Mouse (Mus musculus) MEL (cell line): ENCODE results near the gene Pank4. TPM values are rescaled to one million over a fixed set of nuclear protein-coding genes. Genes with fewer than 3 reads are reported as not detected.

ENCODE experiments used
- DNase-seq: peaks from one replicate; pipeline ENCODE4 v3.0.0; 2011; ENCODE audit warnings: low read depth, low spot score
- H3K27ac ChIP-seq: 2 replicates; pipeline ENCODE4 v1.5.1; 2012; ENCODE audit warnings: low read depth, mild to moderate bottlenecking, control low read depth, low read length, moderate library complexity; ENCODE audit not compliant: control insufficient read depth
- H3K27me3 ChIP-seq, 2 experiments: fragments of 150-350 bp in 1 of 2; sonication (generic) in 1 of 2; 2 replicates each; pipeline ENCODE4 v1.6.1; 2012; ENCODE audit warnings: low read length in 2 of 2, mild to moderate bottlenecking in 2 of 2, improper control_type of control experiment in 1 of 2, moderate library complexity in 1 of 2; ENCODE audit not compliant: insufficient read depth in 2 of 2, control insufficient read depth in 1 of 2
- H3K36me3 ChIP-seq, 2 experiments: 2 replicates each; pipeline ENCODE4 v1.6.1; 2012 to 2014; ENCODE audit warnings: low read length in 2 of 2, improper control_type of control experiment in 1 of 2, inconsistent platforms in 1 of 2, mild to moderate bottlenecking in 1 of 2; ENCODE audit not compliant: insufficient read depth in 2 of 2, control insufficient read depth in 1 of 2
- H3K4me1 ChIP-seq, 2 experiments: fragments of 150-350 bp in 1 of 2; sonication (generic) in 1 of 2; 2 replicates each; pipeline ENCODE4 v1.6.1; 2012; ENCODE audit warnings: low read length in 2 of 2, improper control_type of control experiment in 1 of 2, mild to moderate bottlenecking in 1 of 2; ENCODE audit not compliant: insufficient read depth in 2 of 2, control insufficient read depth in 1 of 2
- H3K4me3 ChIP-seq, 2 experiments: fragments of 150-350 bp in 1 of 2; sonication (generic) in 1 of 2; 2 replicates each; pipeline ENCODE4 v1.5.1; 2012; ENCODE audit warnings: low read depth in 2 of 2, low read length in 2 of 2, mild to moderate bottlenecking in 2 of 2, moderate library complexity in 2 of 2, control low read depth in 1 of 2, improper control_type of control experiment in 1 of 2; ENCODE audit not compliant: control insufficient read depth in 1 of 2, insufficient read depth in 1 of 2
- H3K79me2 ChIP-seq: 2 replicates; pipeline ENCODE4 v1.6.1; 2012; ENCODE audit warnings: mild to moderate bottlenecking, low read length, moderate library complexity; ENCODE audit not compliant: control insufficient read depth, poor library complexity, insufficient read depth
- H3K9ac ChIP-seq: 2 replicates; pipeline ENCODE4 v1.6.1; 2012; ENCODE audit warnings: low read depth, mild to moderate bottlenecking, control low read depth, low read length, moderate library complexity; ENCODE audit not compliant: control insufficient read depth, poor library complexity, severe bottlenecking
- H3K9me3 ChIP-seq: fragments of 150-350 bp; sonication (generic); replicated peaks from 2 replicates; pipeline ENCODE4 v1.6.1; 2012; ENCODE audit warnings: mild to moderate bottlenecking, low read length, improper control_type of control experiment, moderate library complexity; ENCODE audit not compliant: insufficient read depth
- BHLHE40 ChIP-seq: IDR thresholded peaks from 2 replicates; pipeline ENCODE4 v1.6.1; 2012; ENCODE audit warnings: low read depth, mild to moderate bottlenecking, inconsistent platforms, low read length, improper control_type of control experiment, borderline replicate concordance
- CTCF ChIP-seq, 3 experiments: IDR thresholded peaks in 2 of 3; conservative IDR thresholded peaks in 1 of 3; 2 replicates each; pipeline ENCODE4 v1.5.1; 2011 to 2012; ENCODE audit warnings: low read length in 3 of 3, low read depth in 2 of 3, mild to moderate bottlenecking in 2 of 3, improper control_type of control experiment in 1 of 3, inconsistent platforms in 1 of 3, mixed read lengths in 1 of 3, moderate library complexity in 1 of 3; ENCODE audit not compliant: control insufficient read depth in 1 of 3, insufficient read depth in 1 of 3, poor library complexity in 1 of 3, severe bottlenecking in 1 of 3
- E2F4 ChIP-seq: IDR thresholded peaks from 2 replicates; pipeline ENCODE4 v1.6.1; 2011; ENCODE audit warnings: low read depth, low read length, improper control_type of control experiment, borderline replicate concordance
- EP300 ChIP-seq, 2 experiments: IDR thresholded peaks; 2 replicates each; pipeline ENCODE4 v1.6.1; 2011; ENCODE audit warnings: improper control_type of control experiment in 2 of 2, low read length in 2 of 2, low read depth in 1 of 2, mild to moderate bottlenecking in 1 of 2
- ETS1 ChIP-seq: IDR thresholded peaks from 2 replicates; pipeline ENCODE4 v1.6.1; 2012; ENCODE audit warnings: low read depth, mild to moderate bottlenecking, inconsistent platforms, low read length, improper control_type of control experiment, moderate library complexity
- HCFC1 ChIP-seq: IDR thresholded peaks from 2 replicates; pipeline ENCODE4 v1.6.1; 2012; ENCODE audit warnings: low read depth, mild to moderate bottlenecking, inconsistent platforms, low read length, improper control_type of control experiment, moderate library complexity
- JUND ChIP-seq: IDR thresholded peaks from 2 replicates; pipeline ENCODE4 v1.6.1; 2011; ENCODE audit warnings: low read depth, mild to moderate bottlenecking, improper control_type of control experiment, low read length
- KAT2A ChIP-seq: conservative IDR thresholded peaks from 2 replicates; pipeline ENCODE4 v1.6.1; 2012; ENCODE audit warnings: low read depth, low read length, improper control_type of control experiment, inconsistent platforms
- MAX ChIP-seq: IDR thresholded peaks from 2 replicates; pipeline ENCODE4 v1.6.1; 2011; ENCODE audit warnings: low read length, improper control_type of control experiment
- MAZ ChIP-seq: IDR thresholded peaks from 2 replicates; pipeline ENCODE4 v1.6.1; 2012; ENCODE audit warnings: low read depth, mild to moderate bottlenecking, inconsistent platforms, low read length, improper control_type of control experiment
- NELFE ChIP-seq: IDR thresholded peaks from 2 replicates; pipeline ENCODE4 v1.6.1; 2011; ENCODE audit warnings: low read depth, low read length, improper control_type of control experiment
- POLR2AphosphoS2 ChIP-seq: IDR thresholded peaks from 2 replicates; pipeline ENCODE4 v1.6.1; 2011; ENCODE audit warnings: low read length, improper control_type of control experiment
- POLR2AphosphoS5 ChIP-seq: IDR thresholded peaks from 2 replicates; pipeline ENCODE4 v1.6.1; 2012; ENCODE audit warnings: low read depth, borderline replicate concordance, mild to moderate bottlenecking, inconsistent platforms, low read length, moderate library complexity, mixed read lengths
- RAD21 ChIP-seq: IDR thresholded peaks from 2 replicates; pipeline ENCODE4 v1.6.1; 2011; ENCODE audit warnings: mild to moderate bottlenecking, low read depth, low read length, improper control_type of control experiment
- SIN3A ChIP-seq: IDR thresholded peaks from 2 replicates; pipeline ENCODE4 v1.6.1; 2012; ENCODE audit warnings: low read length, improper control_type of control experiment, inconsistent platforms
- SMC3 ChIP-seq: IDR thresholded peaks from 2 replicates; pipeline ENCODE4 v1.6.1; 2011; ENCODE audit warnings: low read depth, low read length, improper control_type of control experiment
- TBP ChIP-seq: IDR thresholded peaks from 2 replicates; pipeline ENCODE4 v1.8.0; 2011; ENCODE audit warnings: low read depth, low read length, improper control_type of control experiment
- USF2 ChIP-seq, 2 experiments: IDR thresholded peaks; 2 replicates each; pipeline ENCODE4 v1.6.1; 2011 to 2012; ENCODE audit warnings: improper control_type of control experiment in 2 of 2, low read length in 2 of 2, borderline replicate concordance in 1 of 2, inconsistent platforms in 1 of 2, low read depth in 1 of 2, mild to moderate bottlenecking in 1 of 2; ENCODE audit not compliant: insufficient read depth in 1 of 2
- ZNF384 ChIP-seq: IDR thresholded peaks from 2 replicates; pipeline ENCODE4 v1.6.1; 2012; ENCODE audit warnings: low read depth, mild to moderate bottlenecking, inconsistent platforms, low read length, improper control_type of control experiment
- polyA plus RNA-seq, 2 experiments: library from polyadenylated mRNA; stranded (reverse) in 1 of 2; unstranded in 1 of 2; fragments of >175 nt in 1 of 2; fragments of >200 nt in 1 of 2; gene quantifications; 2 replicates each; pipeline versions ENCODE4 v1.2.1 to v1.2.4; 2012; ENCODE audit warnings: low replicate concordance in 2 of 2, low read depth in 1 of 2; ENCODE audit not compliant: insufficient read length in 2 of 2, insufficient read depth in 1 of 2, missing spikeins in 1 of 2
- total RNA-seq: library from RNA; depleted of rRNA; stranded (reverse); fragments of 300-350 nt; gene quantifications from 2 replicates; pipeline ENCODE4 v1.2.3, GENCODE M21; 2012

The Pank4 gene
- total and polyA plus RNA-seq, 3 experiments, result 38.4 to 55.5 TPM; not detected in 1

- TF ChIP-seq TBP, result peak; percentile 63; the same call in 1 of the 2 replicates
- no peak for TF ChIP-seq ZNF384
- Histone ChIP-seq H3K27ac (no peak overlapping the region), H3K27me3 (no peaks in the 10 kb centered on the region), H3K79me2 (no peaks in the 10 kb centered on the region), H3K4me1 (peaks cover 4 to 5% of the 10 kb centered on the region in 2 experiments), H3K9ac (no peak overlapping the region), H3K9me3 (no peaks in the 10 kb centered on the region), H3K36me3 (peaks cover 0 to 4% of the 10 kb centered on the region in 2 experiments; a peak in 2 of 4 replicates), H3K4me3 (no peak overlapping the region)
- DNase-seq, result no peak
Measured at GRCm38 (mm10) chr4:154916662-154917061, 47.3 kb upstream of the Pank4 start.

DNA sequence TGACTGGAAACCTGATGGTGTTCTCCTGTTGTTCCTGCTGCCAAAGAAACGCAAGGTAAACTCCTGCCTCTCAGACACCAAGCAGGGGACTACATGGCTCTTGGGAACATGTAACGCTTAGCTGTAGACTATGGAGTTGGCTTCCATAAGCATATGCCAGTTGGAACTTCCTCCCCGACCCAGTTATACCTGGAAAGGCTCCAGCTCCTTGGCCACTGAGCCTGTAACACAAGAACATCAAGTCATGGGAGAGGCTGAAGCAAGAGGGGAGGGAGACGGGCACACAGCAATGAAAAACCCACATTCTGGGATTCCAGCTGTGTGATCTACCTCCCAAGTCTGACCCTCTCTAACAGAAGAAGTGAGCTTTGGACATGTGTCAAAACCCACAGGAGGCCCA lies 41.6 kb upstream of the Pank4 start:
- TF ChIP-seq RAD21 (no peak), POLR2AphosphoS2 (no peak), NELFE (no peak), ETS1 (no peak), USF2 (IDR thresholded peaks at IDR 0.05; ENCODE audit: borderline replicate concordance in 1 of 2, insufficient read depth in 1 of 2, low read depth in 1 of 2, low read length in 2 of 2) (no peak), CTCF (IDR thresholded peaks at IDR 0.05 in 2 of 3, conservative IDR thresholded peaks at IDR 0.05 in 1 of 3; ENCODE audit: control insufficient read depth in 1 of 3, insufficient read depth in 1 of 3, low read depth in 2 of 3, low read length in 3 of 3, poor library complexity in 1 of 3, severe bottlenecking in 1 of 3) (no peak), ZNF384 (no peak), SMC3 (no peak), POLR2AphosphoS5 (no peak), MAZ (no peak), BHLHE40 (no peak), MAX (no peak), E2F4 (no peak), SIN3A (no peak), HCFC1 (no peak), JUND (no peak), KAT2A (no peak), EP300 (IDR thresholded peaks at IDR 0.05; ENCODE audit: low read depth in 1 of 2, low read length in 2 of 2) (no peak)
- Histone ChIP-seq H3K27ac (no peak overlapping the region), H3K4me3 (no peak overlapping the region), H3K27me3 (no peaks in the 10 kb centered on the region), H3K9me3 (no peaks in the 10 kb centered on the region), H3K4me1 (peaks cover 0 to 9% of the 10 kb centered on the region in 2 experiments; a peak in 2 of 4 replicates), H3K36me3 (no peaks in the 10 kb centered on the region), H3K9ac (no peak overlapping the region), H3K79me2 (no peaks in the 10 kb centered on the region; the same call in 1 of the 2 replicates)
- DNase-seq, result no peak
